Mouse (Mus musculus): Measurements from ENCODE around the gene Exoc3.

DNA sequence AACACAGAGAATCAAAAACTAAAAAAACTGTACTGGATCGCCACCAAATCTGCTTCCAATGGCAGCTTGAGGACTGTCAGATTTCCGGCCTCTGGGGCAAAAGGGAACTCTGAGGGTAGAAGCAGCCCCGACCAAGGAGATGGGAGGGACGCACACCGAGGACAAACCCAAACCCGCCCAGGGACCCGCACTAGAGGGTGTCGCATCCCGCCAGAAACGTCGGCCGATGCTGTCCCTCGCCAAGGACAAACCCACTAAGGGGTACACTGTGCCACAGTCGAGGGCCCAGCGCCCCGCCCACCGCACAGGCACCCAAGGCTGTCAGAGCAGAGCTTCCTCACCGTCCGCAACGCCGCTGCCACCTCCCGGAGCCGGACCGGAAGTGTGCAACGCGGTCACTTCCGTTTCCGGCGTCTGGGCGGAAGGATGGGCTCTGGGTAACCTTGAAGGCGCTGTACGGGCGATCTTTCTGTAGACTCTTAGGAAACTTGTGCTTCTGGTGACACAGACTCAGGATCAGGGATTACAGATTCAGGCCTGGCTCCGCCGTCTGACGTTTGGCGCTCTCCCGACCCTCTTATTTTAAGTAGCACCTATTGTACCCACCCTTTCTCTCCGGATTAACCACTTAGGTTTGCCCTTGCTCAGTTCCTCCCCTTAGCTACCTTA, at the start of gene Exoc3:
- TF ChIP-seq EP300 (IDR thresholded peaks at IDR 0.05; ENCODE audit: low read depth): peak; percentile 79
- TF ChIP-seq CTCF (IDR thresholded peaks at IDR 0.05; ENCODE audit: low read depth): peak; percentile 16; the same call in 1 of the 2 replicates
